Mouse (Mus musculus): ENCODE data around the gene Pou2f2.

DNA sequence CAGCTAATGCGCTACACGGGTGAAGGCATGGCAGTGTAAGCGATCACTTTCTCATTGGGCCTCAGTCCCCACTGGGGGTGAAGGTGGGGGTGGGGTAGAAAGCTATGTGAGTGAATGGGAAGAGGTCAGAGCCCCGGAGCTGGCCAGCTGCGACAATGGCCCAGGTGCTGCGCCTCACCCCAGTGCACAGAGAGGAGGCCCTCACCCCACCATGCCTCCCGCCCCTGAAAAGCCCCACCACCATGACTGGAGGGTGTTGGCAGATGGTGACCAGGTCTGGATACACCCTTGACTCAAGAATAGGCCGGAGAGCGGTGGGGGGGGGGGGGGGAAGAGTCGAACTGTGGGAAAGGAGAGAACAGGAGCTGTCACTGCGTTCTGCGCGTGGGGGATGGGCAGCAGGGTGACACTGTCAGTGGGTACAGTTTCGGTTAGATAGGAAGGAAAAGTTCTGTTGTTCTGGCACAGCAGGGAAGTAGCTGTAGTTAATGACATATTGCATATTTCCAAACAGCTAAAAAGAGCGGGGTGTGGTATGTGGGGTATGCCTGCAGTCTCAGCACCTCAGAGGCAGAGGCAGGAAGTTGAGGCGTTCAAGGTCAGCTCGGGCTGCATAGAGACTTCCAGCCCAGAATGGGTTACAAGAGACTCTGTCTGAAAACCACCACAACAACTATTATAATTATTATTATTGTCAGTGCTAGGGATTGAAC lies 72.6 kb downstream of the Pou2f2 start:
- no peak for TF ChIP-seq POLR2A (IDR thresholded peaks at IDR 0.05; ENCODE audit: borderline replicate concordance, insufficient read depth, low read length)
- no peak for TF ChIP-seq CTCF (IDR thresholded peaks at IDR 0.05; ENCODE audit: borderline replicate concordance, insufficient read depth, low read depth, low read length)

Data from cerebellum, adult 2 months (tissue).